Mouse (Mus musculus) erythroblast, embryonic 14.5 days (primary cell): ENCODE data around the gene Ydjc.

Experiments used
- GATA1 ChIP-seq: IDR thresholded peaks from 2 replicates; pipeline ENCODE4 v1.6.1; 2012; ENCODE audit warnings: low read length, inconsistent platforms, mixed read lengths
- TAL1 ChIP-seq: IDR thresholded peaks from 3 replicates; pipeline ENCODE4 v1.6.1; 2012; ENCODE audit warnings: low read length, inconsistent platforms, mixed read lengths

DNA sequence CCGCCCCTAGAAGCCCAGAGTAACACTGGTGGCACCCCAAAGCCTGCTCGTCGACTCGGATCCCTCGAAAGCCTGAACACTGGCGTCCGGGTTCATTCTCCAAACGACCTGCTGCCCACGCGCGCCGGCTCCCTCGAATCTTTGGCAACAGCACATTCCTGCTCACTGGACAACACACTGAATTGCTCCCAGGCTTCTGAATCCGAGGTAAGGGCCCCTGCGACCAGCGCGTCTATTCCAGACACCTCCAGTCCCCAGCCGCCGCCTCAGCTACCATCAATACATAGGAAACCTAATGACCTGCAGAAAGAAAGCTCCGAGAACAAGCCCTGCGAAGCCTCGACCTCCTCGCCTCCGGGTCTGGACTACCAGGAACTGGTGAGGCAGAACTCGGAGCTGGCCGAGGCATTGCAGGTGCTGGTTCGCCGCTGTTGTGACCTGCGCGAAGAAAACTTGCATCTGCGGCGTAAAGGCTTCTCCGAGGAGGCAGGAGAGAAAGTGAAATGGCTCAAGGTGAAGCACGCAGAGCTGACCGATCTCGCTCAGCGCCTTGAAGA lies 65.1 kb downstream of the Ydjc start:
- TF ChIP-seq TAL1 (no peak), GATA1 (no peak)
